Mouse (Mus musculus) frontal cortex, postnatal 36 days (tissue): Measurements from ENCODE around the gene Klhl28.

Experiments
- DNase-seq, 2 experiments: peaks; one replicate each; pipeline ENCODE4 v3.0.0; 2022; ENCODE audit warnings: low spot score in 2 of 2

Klhl28 gene

GRCm38 (mm10) chr12:64965124-64966026, at the start of gene Klhl28, which contains the start of gene Togaram1:
Klhl28 (minus strand) TSS chr12:64965534.
Togaram1 (plus strand) TSS chr12:64965804.
- peak; percentile 99 to 100 for DNase-seq

- DNase-seq: no peak
Measured at GRCm38 (mm10) chr12:65007725-65008124, 42.4 kb upstream of the Klhl28 start.

DNA sequence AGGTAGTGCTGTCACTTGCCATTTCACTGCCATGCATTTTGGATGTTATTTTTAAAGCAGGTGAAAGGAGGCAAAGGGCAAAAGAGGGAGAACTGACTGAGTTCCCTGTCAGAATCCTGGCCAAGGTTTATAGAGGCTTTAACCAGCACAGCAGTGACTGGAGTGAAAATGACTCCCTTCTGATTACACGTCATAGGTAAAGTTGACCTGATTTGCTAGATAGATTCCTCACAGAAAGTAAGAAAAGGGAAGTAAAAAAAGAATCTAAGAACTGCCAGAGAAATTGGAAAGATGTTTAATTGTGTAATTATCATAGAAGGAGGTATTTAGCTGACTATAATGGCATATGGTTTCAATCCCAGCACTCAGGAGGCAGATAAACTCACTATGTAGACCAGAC, 12.2 kb upstream of the Klhl28 start:
- no peak for DNase-seq

DNA sequence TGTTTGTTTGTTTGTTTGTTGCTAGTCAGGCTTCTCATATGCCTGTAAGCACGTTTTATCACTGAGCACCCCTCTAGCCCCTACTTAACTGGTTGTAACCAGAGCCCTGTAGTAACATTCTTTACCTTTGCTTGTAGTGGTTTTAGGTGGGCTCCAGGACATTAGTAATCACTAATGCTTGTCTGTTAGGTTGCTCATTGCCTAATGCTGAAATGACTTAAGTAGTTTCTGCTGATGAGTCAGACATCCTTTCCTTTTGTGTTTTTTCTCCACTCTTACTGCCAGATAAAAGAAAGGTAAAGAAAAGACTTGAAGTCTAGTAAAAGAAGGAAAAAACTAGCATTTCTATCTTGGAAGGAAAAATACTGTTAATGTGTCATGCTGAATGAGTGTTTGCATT, 10.9 kb upstream of the Klhl28 start:
- DNase-seq: no peak

GRCm38 (mm10) chr12:64975558-64975957, 10.2 kb upstream of the Klhl28 start:
- no peak for DNase-seq

DNA sequence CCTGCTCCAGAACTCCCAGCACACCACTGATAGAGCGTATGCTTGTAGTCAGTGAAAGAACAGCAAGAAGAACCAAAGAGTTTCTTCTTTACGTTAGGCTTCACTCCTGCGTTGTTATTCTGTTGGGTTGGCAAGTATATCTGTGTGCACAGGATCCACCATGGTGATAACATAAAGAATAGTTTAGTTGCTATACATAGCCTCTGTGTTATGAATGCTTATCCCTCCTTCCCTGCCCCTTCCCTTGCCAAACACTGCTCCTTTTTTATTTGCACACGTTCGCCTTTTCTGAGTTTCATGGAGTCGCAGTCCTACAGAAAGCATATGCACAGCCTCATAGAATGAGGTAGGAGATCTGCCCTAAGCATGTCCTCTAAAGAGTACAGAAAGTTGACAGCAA, 6.7 kb upstream of the Klhl28 start:
- DNase-seq: no peak

DNA sequence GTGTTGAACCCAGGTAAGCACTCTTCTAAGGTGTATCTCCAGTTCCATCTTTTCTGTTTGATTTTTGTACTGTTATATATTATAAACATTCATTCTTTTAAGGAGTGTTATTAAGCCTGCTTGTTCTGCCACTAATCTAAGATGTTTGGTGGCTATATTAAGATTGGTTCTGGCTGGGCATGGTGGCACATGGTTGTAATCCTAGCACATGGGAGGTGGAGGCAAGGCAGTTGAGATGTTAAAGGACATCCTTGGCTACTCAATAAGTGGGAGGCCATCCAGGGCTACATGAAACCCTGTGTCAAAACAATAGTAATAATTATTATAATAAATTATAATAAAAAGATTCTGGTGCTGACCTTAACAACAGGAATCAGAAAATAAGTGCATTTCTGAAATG, 6.1 kb upstream of the Klhl28 start:
- DNase-seq: no peak

DNA sequence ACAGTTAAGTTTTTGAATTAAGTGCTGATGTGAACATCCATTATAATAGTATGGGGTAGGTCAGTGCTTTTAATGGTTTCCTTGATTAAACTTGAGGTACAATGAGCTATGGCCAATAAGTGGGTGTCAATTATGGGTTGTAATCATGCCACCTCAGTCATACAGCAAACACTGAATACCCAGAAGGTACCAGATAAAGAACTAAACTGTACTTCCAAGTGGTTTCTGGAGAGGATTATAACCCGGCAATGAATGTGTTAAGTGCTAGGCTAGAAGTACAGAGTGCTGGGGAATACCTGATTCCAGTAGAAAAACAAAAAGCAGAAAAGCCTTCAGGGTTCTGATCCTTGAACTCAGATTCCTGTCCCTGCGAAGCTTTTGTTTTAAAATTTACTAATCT, 2.7 kb upstream of the Klhl28 start:
- no peak for DNase-seq

GRCm38 (mm10) chr12:64967470-64967869, 2.1 kb upstream of the Klhl28 start:
- DNase-seq: no peak

DNA sequence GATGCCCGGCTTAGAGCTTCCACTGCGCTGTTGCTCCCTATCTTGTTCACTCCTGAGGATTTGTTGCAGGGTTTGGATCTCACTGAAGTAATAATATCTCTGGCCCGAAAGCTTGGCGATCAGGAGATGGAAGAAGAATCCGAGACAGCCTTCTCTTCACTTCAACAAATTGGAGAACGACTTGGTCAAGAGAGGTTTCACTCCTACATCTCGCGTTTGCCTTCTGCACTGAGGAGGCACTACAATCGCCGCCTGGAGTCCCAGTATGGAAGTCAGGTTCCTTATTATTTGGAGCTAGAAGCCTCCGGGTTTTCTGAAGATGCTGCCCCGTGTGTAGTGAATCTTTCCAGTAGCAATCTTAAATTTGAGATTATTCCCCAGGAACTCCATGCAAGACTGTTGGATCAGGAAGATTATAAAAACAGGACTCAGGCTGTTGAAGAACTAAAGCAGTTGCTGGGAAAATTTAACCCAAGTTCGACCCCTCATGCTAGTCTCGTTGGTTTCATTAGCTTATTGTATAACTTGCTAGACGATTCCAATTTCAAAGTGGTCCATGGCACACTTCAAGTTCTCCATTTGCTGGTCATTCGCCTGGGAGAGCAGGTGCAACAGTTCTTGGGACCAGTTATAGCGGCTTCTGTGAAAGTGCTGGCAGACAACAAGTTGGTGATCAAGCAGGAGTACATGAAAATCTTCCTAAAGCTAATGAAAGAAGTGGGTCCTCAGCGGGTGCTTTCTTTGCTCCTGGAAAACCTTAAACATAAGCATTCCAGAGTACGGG, 1.5 kb upstream of the Klhl28 start:
- DNase-seq: peak in 1 of 2 experiments; percentile 19

- peak; percentile 38 to 43 for DNase-seq
Measured at GRCm38 (mm10) chr12:64966101-64966631, 832 bp upstream of the Klhl28 start.

DNA sequence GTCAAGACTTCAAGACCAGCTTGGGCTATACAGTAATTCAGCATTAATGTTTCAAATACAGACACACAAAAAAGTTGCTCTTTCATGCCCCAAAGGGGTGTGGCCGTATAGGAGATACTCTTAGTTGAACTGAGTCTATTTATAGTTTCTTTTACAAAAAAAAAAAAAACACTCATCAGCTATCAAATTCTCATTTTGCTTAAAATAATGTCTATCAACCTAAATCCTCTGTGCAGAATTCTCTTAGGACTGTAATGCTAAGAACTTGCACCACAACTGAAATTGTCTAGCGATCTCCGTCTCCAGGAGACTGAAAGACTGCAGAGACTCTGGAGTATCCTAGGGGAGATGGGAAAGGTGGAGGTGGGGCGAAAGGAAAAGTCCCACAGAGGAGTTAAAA, 774 bp downstream of the Klhl28 start:
- no peak for DNase-seq

DNA sequence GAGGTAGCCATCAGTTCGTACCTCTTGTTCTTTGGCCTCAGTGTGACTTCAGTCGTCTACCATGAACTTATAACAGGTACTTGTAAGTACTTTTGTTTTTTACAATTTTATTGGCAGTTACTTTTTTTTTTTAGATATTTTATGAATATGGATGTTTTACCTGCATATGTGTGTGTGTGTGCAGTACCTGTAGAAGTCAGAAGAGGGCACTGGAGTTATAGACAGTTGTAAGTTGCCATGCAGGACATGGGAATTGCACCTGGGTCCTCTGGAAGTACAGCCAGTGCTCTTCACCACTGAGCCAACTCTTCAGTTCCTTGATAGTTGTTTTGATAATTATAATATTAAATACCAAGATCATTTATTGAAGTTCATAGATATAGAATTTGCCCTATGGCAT, 27.8 kb downstream of the Klhl28 start:
- DNase-seq: no peak

- peak; percentile 90 to 93 for DNase-seq
Measured at GRCm38 (mm10) chr12:64917578-64918471, 47.5 kb downstream of the Klhl28 start, which contains the start of gene Gm527. Gm527 (plus strand) TSS chr12:64917906.

GRCm38 (mm10) chr12:64916735-64917134, 48.6 kb downstream of the Klhl28 start:
- DNase-seq: no peak

GRCm38 (mm10) chr12:64912996-64913395, 52.3 kb downstream of the Klhl28 start:
- no peak for DNase-seq

DNA sequence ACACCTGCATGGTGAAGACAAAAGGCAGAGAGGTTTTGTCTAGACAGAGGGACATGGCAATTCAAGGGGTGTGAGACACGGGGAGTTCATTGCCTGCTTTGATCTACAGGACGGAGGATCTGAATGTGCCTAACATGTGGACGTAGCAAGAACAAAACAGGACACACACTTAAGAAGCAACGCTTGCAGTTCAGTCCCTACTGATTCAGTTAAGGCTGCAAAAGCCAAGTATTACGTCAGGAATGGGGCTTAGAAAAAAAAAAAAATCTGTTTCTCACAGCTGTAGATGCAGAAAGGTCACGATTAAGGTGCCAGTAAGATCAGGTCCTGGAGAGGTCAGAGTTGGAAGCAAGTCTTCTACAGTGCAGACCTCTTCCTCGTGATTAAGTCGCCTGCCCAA, 62.1 kb downstream of the Klhl28 start:
- DNase-seq: no peak

DNA sequence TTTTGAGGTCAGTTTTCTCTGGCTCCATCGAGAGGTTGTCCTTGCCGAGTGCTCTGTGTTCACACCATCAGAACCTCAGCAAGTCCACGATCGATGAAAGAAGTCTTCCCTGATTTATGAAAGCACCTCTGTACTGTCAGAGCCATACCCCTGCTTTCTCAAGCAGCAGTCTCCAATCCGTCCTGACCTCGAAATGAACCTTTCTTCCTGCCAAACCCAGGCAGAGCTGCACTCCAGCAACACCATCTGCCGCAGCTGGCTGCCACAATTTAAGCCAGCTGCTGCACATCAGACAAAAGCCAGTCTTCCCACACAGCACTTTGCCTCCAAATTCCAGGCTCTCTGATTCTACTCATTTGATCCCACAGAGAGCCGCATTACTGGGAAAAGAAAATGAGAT, 62.8 kb downstream of the Klhl28 start:
- DNase-seq: no peak

GRCm38 (mm10) chr12:64897060-64897730, 68.1 kb downstream of the Klhl28 start:
- DNase-seq: peak; percentile 49 to 54
